Mouse (Mus musculus) G1E (cell line): Measurements from ENCODE around the gene Stat4.

Experiments used
- CTCF ChIP-seq: IDR thresholded peaks from 2 replicates; pipeline ENCODE4 v1.5.1; 2012; ENCODE audit warnings: low read depth, low read length, inconsistent platforms, mixed read lengths
- GATA1 ChIP-seq: IDR thresholded peaks from 2 replicates; pipeline ENCODE4 v1.6.1; 2012; ENCODE audit warnings: borderline replicate concordance, low read length, inconsistent platforms, mixed read lengths
- GATA2 ChIP-seq: IDR thresholded peaks from 2 replicates; pipeline ENCODE4 v1.6.1; 2012; ENCODE audit warnings: low read depth, low read length, inconsistent platforms, borderline replicate concordance
- POLR2AphosphoS5 ChIP-seq: IDR thresholded peaks from 2 replicates; pipeline ENCODE4 v1.6.1; 2012; ENCODE audit warnings: low read depth, low read length, inconsistent platforms; ENCODE audit not compliant: insufficient replicate concordance
- TAL1 ChIP-seq: conservative IDR thresholded peaks from 2 replicates; pipeline ENCODE4 v1.6.1; 2012; ENCODE audit warnings: low read depth, low read length, inconsistent platforms, mixed read lengths

DNA sequence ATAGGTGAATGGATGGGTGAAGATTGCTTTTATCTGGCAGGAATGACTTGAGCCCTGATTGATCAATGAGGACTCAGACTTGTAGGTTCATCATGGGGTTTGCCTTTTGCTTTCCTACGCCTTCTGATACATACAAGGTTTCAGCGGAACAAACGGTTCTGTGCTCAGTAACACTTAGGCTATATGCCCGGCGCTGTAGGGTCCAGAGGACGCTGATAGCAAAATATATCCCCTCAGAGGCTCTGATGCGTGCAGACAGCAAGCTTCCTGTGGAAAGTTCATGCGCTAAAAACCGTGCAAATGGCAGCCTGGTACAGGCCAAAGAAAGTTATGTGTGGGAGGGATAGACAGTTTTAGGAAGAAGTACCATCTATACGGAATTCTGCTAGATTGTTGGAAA, 133.2 kb downstream of the Stat4 start:
- TF ChIP-seq GATA1 (no peak), CTCF (no peak), TAL1 (no peak), POLR2AphosphoS5 (no peak), GATA2 (no peak)
